Mouse (Mus musculus): ENCODE measurements at regions not wholly inside any gene's neighbourhood (a gene's known extent, or its start where the extent isn't known, plus 50 kb on each side); places are given as distances from the start of the nearest gene placed in this dataset.

DNA sequence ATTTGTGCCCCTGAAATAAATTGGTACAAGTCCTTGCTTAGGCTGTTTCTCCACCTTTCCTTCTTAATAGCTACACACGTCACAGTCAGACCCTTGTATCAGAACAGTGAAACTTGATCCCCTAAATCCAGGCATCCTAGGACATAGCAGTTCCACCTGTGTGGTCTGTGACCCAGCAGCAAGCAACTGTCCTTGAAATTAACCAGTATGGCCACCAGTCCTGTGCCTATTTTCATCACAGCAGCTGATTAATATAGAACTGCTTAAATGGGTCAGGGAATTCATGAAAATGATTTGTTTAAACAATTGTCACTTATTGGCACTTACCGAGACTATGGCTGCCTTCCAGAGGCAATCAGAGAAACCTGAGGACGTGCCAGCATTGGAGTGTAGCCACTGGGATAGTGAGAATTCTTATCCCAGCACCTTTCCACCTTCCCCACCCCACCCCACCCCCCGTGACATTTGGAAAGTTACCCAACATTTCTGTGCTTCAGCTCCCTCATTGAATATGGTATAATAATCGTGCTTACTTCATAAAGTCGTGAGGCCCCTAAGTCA, 135.4 kb upstream of the Cdkn2b start:
- peak; percentile 74 for DNase-seq

DNA sequence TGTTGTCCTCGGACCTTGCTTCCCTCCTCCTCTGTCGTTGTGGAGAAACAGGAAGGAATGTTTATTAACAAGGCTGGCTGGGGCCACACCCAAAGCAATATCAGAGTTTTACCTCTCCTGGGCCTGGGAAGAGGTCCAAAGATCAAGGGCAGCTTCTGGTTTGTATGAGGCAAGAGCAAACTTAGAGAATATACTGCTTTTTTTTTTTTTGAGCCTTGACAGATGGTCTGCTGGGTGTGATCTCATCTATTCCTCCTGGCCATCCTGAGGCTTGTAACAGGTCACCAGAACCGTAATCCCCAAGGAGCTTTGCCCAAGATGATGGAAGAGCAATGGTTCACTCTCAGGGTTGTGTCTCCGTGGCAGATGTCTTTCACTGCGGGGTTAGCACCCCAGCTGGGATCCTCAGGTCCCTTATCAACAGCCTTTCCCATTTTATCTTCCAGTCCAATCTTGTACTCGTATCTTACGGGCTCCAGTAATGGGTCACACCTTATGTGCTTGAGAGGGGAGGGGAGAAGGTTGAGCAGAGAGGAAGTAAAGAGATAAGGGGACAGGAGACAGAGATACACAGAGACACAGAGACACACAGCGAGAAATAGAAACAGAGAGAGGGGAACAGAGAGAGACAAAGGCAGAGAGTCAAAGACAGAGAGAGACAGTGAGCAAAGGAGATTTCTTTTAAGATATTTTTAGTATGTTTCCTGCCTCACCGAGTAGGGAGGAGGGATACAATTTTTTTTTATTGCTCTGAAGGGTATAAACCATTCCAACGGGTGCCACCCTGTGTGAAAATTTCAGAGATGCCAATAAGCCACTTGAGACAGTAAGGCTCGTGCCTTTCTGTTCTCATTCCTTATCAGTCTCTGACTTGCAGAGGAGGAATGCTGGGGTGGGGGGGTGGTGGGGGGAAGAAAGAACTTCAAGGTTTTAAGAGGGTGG, 134.6 kb upstream of the Cdkn2b start:
- peak; percentile 73 for DNase-seq

DNA sequence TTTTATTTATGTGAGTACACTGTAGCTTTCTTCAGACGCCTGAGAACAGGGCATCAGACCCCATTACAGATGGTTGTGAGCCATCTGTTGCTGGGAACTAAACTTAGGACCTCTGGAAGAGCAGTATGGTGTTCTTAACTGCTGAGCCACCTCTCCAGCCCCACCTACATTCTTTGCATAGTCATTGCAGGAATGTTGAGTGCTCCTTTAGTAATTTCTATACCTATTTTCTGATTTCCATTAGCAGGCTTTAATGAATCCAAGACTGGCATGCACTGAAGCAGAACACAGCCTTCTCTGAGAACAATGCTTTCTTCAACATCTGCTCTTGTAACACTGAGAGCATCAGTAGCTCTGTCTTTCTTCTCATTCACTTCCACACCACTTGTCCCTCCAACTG, 131.7 kb upstream of the Cdkn2b start:
- DNase-seq = no peak

DNA sequence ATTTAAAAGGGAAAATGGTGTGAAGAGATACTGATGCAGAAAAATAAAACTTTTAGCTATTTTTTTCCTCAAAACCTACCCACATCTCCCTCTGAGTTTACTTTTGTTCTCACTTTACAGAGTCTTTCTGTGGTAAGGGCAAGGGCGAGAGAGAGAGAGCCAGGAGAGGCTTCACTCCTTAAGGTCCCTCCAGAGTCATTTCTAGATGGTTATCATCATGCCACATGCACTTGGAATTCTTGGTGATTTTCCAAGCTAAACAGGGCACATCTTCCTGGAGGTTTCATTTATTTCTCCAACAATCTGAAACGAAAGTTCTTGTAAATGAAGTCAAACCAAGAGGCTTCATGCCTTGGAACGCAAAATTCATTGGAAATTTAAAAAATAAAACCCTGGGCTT, 130.0 kb upstream of the Cdkn2b start:
- DNase-seq = no peak

DNA sequence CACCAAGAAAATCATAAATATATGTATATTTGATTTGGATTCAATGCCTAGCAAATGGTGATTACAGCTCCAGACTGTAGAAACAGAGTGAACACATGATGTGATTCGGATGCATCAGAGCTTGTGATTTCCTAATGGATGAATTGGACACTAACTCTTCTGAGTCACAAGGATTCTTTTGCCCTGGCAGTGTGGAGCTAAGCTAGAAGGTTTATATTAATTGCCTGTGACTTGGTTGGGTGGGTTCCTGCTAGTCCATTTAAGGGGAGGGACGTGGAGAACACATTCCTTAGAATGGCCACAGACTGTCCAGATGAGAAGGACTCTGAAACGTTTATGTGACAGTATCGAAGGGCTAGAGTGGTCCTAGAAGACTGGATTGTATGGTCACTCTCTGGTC, 129.5 kb upstream of the Cdkn2b start:
- DNase-seq = no peak

DNA sequence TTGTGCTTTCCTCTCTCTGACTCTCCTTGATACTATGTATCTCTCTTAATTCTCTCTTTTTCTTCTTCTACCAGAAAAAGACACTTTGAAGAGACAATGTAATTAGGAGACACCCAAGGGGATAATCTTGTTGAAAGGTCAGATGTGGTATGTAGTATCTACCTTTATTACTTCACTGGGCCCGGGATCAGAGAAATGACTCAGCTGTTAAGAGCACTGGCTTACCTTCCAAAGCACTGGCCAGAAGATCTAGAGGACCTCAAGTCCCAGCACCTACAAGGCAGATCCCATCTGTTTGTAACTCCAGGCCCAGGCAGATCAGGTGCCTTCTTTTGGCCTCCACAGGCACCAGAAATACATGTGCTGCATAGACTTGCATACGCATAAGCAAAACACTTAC, 127.8 kb upstream of the Cdkn2b start:
- no peak for DNase-seq

DNA sequence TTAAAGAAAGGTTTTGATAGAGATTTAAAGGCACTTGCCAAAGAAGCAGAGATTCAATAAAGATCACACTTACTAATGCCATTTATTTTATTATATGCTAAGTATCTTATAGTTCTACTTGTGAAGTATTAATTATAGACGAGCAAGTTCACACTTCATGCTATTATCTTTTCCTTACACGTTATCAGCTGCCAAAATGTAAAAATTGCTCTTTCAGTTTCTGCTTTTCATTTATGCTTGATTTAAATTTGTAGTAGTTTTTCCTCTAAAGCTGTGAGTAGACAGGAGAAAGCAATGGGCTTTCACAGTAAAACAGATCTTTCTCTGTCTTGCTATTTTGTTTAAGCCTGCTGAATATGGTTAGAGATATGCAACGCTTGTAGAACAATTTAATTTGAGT, 125.9 kb upstream of the Cdkn2b start:
- DNase-seq = no peak

DNA sequence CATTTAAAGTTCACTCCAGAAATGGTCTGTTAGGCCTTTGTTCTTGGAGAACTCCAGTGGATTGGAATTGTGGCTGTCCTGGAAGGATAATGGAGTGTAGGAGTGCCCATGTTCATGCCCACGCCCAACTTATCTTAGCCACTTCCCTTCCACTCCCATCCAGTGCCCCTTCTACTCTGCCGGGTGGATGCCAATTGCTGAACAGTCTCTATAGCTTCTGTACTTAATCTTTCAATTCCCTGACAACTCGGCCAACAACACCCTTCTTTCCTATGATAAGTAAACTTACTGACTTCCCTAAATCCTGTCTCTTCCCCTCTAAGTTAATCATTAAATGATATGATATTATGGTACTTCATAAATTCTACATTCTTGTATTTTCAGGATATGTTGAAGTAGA, 123.3 kb upstream of the Cdkn2b start:
- DNase-seq = no peak

DNA sequence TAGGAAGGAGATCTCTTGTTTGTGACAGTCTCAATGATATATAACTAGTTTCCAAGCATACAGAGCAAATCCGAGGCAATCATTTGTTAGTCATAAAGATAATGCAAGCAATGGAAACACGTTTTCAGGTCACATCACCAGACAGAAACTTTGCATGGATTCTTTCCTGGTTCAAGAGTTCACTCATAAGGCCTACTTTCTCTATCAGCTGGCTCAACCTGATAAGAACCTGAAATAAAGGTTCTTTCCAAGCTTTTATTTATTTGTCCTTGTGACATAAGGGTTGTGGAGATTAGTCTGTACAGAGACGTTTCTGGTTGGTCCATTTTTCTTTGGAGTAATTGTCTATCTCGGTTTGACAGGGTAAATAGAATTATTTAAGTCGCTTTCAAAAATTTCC, 122.7 kb upstream of the Cdkn2b start:
- DNase-seq = no peak

DNA sequence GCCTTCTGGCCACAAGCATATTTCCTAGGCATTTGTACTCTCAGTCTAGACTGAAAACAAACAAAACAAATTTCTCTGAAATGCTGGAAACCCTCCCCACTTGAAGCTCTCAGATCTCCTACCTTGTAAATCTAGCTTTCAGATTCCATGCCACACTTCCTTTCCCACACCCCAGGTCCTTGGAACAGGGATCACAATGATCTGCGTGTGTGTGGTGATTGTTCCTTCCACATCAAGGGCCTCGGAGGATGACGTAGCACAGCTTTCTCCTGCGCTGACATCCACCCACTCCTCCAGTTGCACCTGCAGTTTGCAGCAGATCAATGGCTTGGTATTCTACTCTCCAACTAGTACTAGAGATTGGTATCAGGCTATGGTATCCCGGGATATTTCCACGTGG, 120.7 kb upstream of the Cdkn2b start:
- no peak for DNase-seq

DNA sequence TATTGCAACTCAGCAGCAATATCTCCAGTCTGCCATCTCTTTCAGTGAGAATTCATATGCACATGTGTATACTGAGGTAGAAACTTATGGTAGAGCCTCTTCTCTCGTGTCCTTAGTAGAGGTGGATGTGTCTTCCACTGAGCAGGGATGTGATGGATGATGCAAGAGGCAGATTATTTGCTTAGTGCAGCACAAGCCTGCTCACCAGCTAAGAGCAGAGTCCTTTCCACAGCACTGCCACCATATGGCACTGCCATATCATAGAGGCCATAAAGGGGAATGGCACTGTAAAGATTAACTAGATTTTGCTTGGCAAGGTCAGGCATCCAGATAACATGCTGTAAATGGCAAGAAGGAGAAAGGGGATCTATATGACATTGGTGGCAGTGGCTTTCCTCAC, 117.6 kb upstream of the Cdkn2b start:
- DNase-seq = no peak

DNA sequence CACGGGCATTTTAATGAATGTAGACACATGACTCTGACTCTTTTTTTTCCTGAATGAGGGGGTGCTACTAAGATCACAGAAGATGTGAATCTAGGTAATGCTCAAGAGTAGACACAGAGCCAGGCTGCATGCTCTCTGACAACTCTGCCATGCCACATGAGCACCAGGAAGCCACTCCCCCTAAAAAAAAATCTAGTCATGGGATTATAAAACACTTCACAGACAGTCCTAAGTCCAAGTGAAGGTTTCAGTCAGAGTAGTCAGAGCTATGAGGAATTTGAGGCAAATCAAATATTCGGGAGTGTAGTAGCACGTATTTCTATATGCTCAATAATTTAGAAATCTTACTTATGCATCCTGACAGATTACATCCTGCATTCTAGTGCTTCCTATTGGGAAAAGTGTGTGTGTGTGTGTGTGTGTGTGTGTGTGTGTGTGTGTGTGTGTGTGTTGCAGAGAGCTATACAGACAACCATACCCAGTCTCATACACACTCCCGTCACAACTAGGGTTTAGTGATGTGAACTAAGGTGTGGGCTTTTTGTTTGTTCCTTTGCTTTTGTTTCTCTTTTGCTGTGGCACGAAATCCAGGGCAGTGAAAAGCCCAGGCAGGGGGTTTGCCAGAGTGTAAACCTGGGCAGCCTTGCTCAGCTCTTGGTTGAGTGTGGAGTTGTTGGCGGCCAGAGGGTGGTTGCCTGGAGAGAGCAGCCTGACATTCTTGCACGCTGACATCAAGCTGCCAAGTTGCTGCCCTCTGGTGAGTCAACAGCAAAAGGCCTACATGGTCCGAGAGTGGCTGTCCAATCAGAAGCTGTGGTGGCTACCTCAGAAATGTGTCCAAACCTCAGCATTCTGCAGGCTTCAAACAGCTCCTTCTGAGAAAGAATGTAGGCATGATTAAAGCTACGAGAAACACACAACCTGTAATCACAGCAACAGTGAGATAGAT, 116.8 kb upstream of the Cdkn2b start:
- peak; percentile 75 for DNase-seq

DNA sequence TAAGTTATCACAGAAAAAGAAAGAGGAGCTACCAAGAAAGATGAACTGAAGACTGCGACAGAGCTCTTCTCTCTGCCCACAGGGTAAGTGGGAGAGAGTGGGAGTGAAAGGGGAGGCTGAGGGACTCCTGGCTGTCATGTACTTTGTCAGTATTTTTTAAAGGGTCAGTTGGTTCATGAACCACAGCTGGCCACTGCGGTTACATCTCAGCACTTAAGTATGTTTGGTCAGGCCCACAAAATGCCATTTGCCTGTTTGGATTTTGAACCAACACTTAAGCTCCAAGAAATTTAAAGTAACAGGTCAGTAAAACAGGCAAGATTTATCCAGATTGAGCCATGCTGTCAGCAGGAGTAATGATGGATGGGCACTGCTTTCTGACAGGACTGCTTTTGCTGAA, 115.1 kb upstream of the Cdkn2b start:
- DNase-seq = peak; percentile 25

DNA sequence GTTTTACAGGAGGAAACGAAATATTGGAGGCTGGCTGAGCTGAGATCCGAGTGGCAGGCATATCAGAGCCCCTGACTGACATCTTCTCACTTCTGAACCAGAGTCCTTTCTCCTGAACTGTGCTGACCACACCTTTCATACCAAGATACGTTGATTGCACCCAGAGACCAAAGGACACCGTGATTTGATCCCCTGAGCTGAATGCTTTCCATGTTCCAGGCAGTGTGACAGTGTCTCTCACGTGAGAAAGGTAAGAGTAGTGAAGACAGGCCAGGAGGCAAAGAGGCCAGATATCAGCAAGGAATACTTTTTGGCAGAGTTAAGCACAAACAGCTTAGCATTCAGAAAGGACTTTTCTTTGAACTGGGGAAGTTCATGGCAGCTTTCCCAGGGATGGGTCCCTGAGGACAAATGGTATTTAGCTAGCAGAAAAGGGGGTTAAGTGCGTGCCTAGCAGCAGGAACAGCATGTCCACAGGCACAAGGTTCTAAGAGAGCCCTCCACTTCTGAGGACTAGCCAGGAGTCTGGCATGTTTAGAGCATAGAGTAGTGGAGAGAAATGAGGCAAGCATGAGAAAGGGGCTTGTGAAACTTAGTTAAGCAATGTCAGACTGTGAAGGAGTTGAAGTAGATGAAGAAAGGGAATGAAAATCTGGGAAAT, 111.0 kb upstream of the Cdkn2b start:
- peak; percentile 77 for DNase-seq

DNA sequence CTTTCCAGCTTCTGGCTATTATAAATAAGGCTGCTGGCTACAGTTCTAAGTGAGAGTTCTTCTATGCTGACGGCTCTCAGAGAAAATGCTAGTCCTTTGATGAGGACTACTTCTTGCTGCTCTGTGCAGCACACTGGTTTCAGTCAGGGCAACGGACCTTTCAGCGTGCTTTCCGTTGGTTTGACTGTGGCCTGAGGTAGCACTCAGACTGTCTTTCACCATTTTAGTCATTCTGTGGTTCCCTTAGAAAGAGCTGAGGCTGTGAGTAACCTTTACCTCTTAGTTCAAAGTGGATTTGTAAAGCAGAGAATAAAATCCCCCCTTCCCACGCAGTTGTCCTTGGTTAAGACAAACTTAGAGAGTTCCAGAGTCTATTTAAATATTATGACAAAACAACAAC, 110.0 kb upstream of the Cdkn2b start:
- no peak for DNase-seq

DNA sequence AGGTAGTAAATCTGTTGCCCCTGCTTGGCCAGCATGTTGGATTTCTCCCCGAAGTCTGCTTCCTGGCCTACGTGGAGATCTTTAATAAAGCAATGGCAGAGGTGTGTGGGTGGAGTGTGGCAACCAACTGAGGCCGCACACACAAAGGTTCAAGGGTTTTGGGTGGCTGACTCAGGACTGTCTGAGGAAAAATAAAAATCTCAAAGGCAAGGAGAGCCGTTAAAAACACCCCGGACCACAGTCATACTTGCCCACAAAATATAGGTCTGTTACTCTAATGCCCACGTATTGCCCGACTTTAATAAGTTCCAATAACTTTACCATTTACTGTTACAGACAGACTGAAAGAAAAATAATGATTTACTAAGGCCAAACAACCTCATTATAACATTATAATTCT, 108.7 kb upstream of the Cdkn2b start:
- DNase-seq = no peak

DNA sequence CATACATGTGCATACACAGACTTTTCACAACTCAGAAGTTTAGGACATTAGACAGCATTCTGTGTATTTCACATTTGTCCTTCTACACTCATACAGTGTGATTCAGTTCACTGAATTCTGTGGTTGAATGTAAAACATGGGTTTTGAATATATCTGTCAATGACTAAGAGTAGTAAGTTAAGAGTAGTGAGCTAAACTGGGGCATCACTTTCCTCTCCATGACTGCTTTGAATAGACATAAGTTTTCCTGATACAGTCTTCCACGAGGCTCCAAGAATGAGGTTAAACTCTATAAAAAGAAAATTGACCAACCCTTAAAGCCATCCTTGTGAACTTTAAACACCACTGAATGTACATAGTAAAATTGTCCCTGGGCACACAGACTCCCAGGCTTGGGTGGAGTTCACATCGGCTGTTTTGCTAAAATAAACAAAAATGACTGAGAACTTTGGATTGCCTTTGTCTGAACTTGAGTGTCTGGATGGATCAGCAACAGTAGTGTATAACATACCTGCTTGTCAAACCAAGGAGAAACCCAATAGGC, 94.9 kb upstream of the Cdkn2b start:
- no peak for DNase-seq

DNA sequence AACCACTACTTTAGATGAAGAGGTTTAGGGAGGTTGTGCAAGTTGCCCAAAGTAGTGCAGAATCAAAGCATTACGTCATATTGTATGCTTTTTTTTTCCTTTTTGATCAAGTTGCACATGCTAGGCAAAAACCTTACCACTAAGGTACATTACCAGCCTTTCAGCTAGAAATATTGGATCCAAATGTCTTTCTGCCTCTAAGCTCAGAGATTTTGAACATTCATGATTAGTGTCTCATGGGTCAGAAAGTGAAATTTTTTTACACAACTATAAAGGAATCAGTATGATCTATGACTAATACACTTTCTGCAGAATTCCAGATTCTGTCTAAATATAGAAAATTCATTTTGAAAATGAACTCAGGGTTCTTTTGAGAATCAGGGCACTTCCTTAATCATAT, 92.3 kb upstream of the Cdkn2b start:
- DNase-seq = no peak

DNA sequence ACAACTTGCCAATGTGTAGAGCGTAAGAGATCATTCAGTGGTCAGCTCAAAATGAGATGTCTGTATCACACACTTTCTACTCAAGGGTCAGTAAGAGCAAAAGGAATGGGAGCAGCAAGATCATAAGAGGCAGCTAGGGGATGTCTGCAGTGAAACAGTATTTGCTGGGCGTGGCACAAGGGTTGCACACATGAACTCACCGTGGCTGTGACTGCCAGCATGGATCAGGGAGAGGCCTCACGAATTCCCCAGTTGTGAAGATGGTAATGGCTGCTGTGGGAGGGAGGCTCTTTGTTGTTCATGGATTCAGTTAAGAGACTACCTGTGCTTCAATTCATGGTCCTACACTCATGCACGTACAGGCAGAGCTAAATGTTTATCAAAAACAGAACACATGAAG, 91.5 kb upstream of the Cdkn2b start:
- DNase-seq = no peak

DNA sequence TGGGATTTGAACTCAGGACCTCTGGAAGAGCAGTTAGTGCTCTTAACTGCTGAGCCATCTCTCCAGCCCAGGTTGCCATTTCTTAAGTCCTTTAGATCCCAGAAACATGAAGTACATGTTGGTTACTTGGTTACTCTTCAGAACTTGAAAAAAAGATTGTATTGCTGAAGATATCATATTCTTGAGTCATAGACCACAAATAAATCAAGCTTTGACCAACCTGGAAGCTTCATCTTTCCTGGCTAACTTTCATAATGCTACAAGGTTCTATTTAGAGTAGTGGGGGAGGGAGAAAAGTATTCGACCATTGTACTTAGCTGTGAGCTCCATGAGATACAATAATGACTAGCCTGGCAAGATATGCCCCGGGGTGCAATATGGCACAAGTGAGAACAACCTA, 90.9 kb upstream of the Cdkn2b start:
- no peak for DNase-seq

DNA sequence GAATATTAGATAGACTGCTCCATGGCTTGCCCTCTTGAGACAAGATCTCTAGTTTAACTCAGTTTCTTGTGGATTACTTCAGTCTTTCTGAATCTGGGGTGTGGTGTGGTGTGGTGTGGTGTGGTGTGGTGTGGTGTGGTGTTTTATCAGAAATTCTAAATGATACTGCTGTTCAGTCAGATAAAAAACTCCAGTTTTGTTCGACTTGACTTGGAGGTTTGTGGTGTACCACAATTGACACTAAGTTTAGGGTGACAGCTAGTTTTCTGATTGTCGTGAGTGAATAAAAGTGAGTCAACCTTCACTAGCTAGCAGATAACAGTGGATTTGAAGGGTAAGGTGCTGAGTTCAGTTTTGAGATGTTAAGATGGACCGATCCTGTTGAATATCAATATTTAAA, 89.5 kb upstream of the Cdkn2b start:
- no peak for DNase-seq

DNA sequence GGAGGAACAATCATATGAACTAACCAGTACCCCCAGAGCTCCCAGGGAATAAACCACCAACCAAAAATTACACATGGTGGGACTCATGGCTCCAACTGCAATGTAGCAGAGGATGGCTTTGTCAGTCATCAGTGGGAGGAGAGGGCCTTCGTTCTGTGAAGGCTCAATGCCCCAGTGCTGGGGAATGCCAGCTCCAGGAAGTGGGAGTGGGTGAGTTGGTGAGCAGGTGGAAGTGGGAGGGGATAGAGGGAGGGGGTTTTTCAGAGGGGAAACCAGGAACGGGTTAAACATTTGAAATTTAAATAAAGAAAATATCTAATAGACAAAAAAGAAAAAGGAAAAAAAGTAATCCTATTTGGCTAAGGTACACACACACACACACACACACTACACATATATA, 88.4 kb upstream of the Cdkn2b start:
- DNase-seq = no peak

DNA sequence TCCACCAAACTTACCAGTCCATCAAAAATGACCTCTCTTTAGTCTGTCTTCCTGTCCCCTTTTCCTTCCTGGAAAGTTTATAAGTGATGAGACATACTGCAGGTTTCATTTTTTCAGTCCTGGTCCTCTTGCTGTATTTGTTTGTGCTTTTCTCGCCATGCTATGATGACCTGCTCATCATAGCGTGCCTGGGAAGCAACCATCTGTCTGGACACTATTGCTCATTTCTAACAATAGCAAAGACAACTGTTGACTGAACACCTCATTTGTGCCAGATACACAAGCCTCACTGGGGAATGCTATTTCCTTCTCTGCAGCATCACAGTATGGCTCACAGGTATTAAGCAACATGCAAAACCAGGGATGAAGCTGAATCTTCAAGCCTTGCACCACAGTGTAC, 85.2 kb upstream of the Cdkn2b start:
- no peak for DNase-seq

Measured in lung, postnatal 10 days (tissue).